Mouse (Mus musculus): Measurements from ENCODE around the gene Hhipl1. TPM values are rescaled to one million over a fixed set of nuclear protein-coding genes. Genes with fewer than 3 reads are reported as not detected.

The Hhipl1 gene
- polyA plus RNA-seq, 1 experiment from 2014 or later: 5.1 TPM

DNA sequence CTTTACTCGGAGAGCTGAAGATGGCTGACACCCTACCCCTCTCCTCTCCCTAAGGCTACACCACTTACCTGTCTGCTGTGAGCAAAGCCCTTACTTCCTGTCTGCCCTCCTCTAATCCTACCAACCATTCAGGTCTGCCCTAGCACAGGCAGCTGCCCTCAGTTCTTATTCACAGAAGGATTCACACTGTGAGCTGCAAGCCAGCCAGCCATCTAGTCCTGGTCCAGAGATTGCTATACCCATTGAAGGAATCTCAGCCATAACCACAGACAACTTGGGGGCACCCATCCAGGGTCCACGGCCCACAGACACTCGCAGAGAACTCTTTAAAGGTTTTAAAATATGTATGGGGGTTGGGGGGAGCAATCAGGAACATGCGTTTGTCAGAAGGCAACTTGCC lies 19.7 kb upstream of the Hhipl1 start:
- H3K4me3 ChIP-seq: no peak overlapping the region; the same call in 1 of the 2 replicates
- H3K4me1 ChIP-seq: peaks cover 37% of the 10 kb centered on the region
- no peak for DNase-seq (ENCODE audit: low spot score)
- H3K36me3 ChIP-seq: no peaks in the 10 kb centered on the region
- 77% methylated on average over 4 of the region's 4 CpGs for WGBS
- H3K27ac ChIP-seq (replicated peaks): peak overlapping the region; percentile 94
- 0 out of 2 replicates have a peak, but pooled peaks cover 3% of the 10 kb centered on the region for H3K9me3 ChIP-seq (replicated peaks)
- H3K27me3 ChIP-seq (ENCODE audit: low read depth, poor library complexity, severe bottlenecking): no peaks in the 10 kb centered on the region

DNA sequence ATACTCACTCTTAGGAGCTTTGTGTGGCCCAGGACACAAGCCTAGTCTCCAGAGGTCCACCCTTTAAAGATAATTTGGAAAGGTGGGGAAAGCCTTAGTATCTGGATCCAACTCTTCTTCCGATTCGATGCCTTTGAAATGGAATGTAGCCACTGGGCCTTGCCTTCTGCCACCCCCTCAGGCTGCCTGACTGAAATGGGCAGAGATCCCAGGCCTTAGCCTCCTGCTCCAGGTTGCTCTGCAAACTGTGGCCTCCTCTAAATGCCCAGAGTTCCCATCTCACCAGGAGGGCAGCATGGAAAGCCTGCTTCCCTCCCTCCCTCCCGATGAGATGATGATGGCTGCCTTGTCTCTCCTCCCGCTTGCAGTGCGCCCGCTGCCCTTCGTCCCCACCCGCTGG lies 19.1 kb upstream of the Hhipl1 start:
- no peaks in the 10 kb centered on the region for H3K27me3 ChIP-seq (ENCODE audit: low read depth, poor library complexity, severe bottlenecking)
- no peak overlapping the region for H3K4me3 ChIP-seq
- 93% methylated on average over 8 of the region's 8 CpGs for WGBS
- H3K9me3 ChIP-seq (replicated peaks): 0 out of 2 replicates have a peak, but pooled peaks cover 3% of the 10 kb centered on the region
- DNase-seq (ENCODE audit: low spot score): no peak
- peaks cover 44% of the 10 kb centered on the region for H3K4me1 ChIP-seq
- H3K27ac ChIP-seq (replicated peaks): no peak overlapping the region
- H3K36me3 ChIP-seq: no peaks in the 10 kb centered on the region

DNA sequence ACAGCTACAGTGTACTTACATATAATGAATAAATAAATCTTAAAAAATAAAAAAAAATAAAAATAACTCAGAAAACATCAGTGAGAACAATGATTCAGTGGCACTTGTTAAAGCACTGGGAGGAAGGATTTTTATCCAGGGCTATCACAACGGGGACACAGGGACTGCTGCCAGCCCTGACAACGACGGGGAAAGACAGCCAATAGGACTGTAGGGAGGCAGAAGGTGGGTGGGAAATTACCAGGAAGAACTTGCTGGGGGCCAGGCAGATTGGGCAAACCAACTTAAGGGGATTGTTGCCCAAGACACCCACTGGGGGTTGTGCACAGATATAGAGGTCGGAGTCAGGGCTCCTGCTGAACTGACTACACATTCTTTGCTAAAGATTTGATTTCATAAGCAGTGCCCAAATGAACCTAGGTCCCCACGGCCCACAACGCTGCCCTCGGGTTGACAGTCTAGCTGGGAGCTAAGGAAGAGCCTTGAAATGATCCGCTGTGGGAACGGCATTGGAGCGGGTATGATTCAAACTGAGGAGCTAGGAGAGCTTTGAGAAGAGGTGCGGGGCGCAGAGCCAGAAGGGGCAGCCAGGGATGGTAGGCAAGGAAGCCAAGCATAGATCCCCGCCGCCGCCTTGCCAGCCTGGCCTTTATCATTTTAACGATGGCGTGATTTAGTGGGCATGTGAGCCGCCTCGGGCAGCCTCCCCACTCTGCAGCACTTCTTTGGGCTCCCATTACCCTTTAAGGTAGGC lies 17.8 kb upstream of the Hhipl1 start:
- Histone ChIP-seq H3K27me3 (ENCODE audit: low read depth, poor library complexity, severe bottlenecking) (no peaks in the 10 kb centered on the region), H3K9me3 (replicated peaks) (0 out of 2 replicates have a peak, but pooled peaks cover 3% of the 10 kb centered on the region), H3K4me3 (no peak overlapping the region), H3K4me1 (peaks cover 57% of the 10 kb centered on the region), H3K27ac (replicated peaks) (peak overlapping the region; percentile 38; the same call in 1 of the 2 replicates), H3K36me3 (no peaks in the 10 kb centered on the region)
- no peak for DNase-seq (ENCODE audit: low spot score)
- 85% methylated on average over 19 of the region's 19 CpGs for WGBS

GRCm38 (mm10) chr12:108292419-108292818 lies 13.7 kb upstream of the Hhipl1 start:
- Histone ChIP-seq H3K4me1 (peaks cover 23% of the 10 kb centered on the region), H3K9me3 (replicated peaks) (0 out of 2 replicates have a peak, but pooled peaks cover 7% of the 10 kb centered on the region), H3K4me3 (peak overlapping the region; percentile 35), H3K27ac (replicated peaks) (peak overlapping the region; percentile 79), H3K36me3 (no peaks in the 10 kb centered on the region), H3K27me3 (ENCODE audit: low read depth, poor library complexity, severe bottlenecking) (no peaks in the 10 kb centered on the region)
- DNase-seq (ENCODE audit: low spot score): peak; percentile 66
- 6% methylated on average over 9 of the region's 9 CpGs for WGBS

- peak; percentile 83 for DNase-seq (ENCODE audit: low spot score)
- H3K4me1 ChIP-seq: peaks cover 23% of the 10 kb centered on the region
- H3K9me3 ChIP-seq (replicated peaks): 0 out of 2 replicates have a peak, but pooled peaks cover 6% of the 10 kb centered on the region
- peak overlapping the region; percentile 79 for H3K27ac ChIP-seq (replicated peaks)
- H3K27me3 ChIP-seq (ENCODE audit: low read depth, poor library complexity, severe bottlenecking): no peaks in the 10 kb centered on the region
- H3K36me3 ChIP-seq: no peaks in the 10 kb centered on the region
- peak overlapping the region; percentile 35 for H3K4me3 ChIP-seq
- 4% methylated on average over 8 of the region's 8 CpGs for WGBS
Measured at GRCm38 (mm10) chr12:108292957-108293356, 13.1 kb upstream of the Hhipl1 start.

DNA sequence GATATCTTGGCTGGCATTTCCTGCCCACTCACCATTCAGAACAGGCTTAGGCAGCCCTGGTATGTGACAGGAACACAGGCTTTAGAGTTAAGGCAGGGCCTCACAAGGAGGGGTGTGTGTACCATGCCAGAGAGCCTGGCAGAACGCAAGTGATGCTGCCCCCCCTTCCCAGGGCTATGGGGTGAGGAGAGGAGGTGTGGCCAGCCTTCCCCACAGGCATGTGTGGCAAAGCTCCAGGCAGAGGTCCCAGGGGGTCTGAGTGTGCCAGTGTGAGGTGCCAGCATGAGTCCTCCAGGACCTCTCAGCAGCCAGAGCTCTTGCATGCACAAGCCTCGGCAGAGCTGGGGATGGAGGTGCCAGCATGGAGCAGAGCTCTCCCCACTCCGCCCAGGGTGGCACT lies 11.4 kb upstream of the Hhipl1 start:
- WGBS: 79% methylated on average over 3 of the region's 3 CpGs
- H3K4me1 ChIP-seq: peaks cover 23% of the 10 kb centered on the region
- H3K4me3 ChIP-seq: no peak overlapping the region
- 0 out of 2 replicates have a peak, but pooled peaks cover 6% of the 10 kb centered on the region for H3K9me3 ChIP-seq (replicated peaks)
- DNase-seq (ENCODE audit: low spot score): no peak
- H3K27me3 ChIP-seq (ENCODE audit: low read depth, poor library complexity, severe bottlenecking): no peaks in the 10 kb centered on the region
- 0 out of 2 replicates have a peak overlapping the region, but pooled peaks have one; percentile 33 for H3K27ac ChIP-seq (replicated peaks)
- H3K36me3 ChIP-seq: no peaks in the 10 kb centered on the region

DNA sequence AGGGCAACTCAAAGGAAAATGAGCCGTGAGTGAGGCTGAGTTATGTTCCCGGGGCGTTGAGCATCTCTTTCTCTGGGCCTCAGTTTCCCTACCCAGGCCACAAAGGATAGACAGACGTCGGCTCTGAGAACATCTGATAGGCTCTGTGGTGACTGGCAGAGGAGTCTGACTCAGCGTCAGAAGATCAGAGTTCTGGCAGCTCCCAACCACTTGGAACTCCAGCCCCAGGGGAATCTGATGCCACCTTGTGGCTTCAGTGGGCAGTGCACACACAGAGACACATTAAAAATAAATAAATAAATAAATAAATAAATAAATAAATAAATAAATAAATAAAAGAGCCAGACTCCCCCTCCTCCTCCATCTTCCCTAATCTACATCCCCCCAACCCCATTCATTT lies 9.0 kb upstream of the Hhipl1 start:
- H3K4me3 ChIP-seq: no peak overlapping the region
- H3K9me3 ChIP-seq (replicated peaks): 0 out of 2 replicates have a peak, but pooled peaks cover 6% of the 10 kb centered on the region
- DNase-seq (ENCODE audit: low spot score): peak; percentile 19
- no peaks in the 10 kb centered on the region for H3K27me3 ChIP-seq (ENCODE audit: low read depth, poor library complexity, severe bottlenecking)
- no peaks in the 10 kb centered on the region for H3K36me3 ChIP-seq
- peaks cover 19% of the 10 kb centered on the region for H3K4me1 ChIP-seq
- WGBS: 84% methylated on average over 6 of the region's 6 CpGs
- H3K27ac ChIP-seq (replicated peaks): no peak overlapping the region; the same call in 1 of the 2 replicates

DNA sequence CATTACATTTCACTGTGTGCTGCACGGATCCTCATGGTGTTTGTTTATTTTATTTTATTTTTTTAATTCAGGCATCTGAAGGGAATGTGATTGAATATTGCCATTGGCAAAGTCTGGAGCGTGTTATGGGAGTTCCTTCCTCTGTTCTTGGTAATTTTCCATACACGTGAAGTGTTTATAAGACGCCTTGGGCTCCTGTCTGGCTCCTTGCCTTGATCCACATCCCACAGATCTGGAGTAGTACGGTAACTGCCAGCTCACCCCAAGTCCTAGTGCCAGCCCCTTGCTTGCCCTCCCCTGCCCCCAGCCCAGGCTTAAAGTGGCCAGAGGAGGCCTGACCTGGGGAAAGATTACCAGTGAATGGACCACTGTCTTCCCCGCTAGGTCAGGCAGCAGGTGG lies 5.1 kb upstream of the Hhipl1 start:
- no peak overlapping the region for H3K4me3 ChIP-seq
- no peaks in the 10 kb centered on the region for H3K36me3 ChIP-seq
- DNase-seq (ENCODE audit: low spot score): no peak
- H3K27me3 ChIP-seq (ENCODE audit: low read depth, poor library complexity, severe bottlenecking): peaks cover 23% of the 10 kb centered on the region
- 0 out of 2 replicates have a peak, but pooled peaks cover 6% of the 10 kb centered on the region for H3K9me3 ChIP-seq (replicated peaks)
- H3K27ac ChIP-seq (replicated peaks): peak overlapping the region; percentile 39; the same call in 1 of the 2 replicates
- H3K4me1 ChIP-seq: peaks cover 22% of the 10 kb centered on the region
- 79% methylated on average over 6 of the region's 6 CpGs for WGBS

- H3K36me3 ChIP-seq: no peaks in the 10 kb centered on the region
- WGBS: 59% methylated on average over 6 of the region's 6 CpGs
- peaks cover 51% of the 10 kb centered on the region for H3K4me1 ChIP-seq
- no peak overlapping the region for H3K4me3 ChIP-seq
- no peaks in the 10 kb centered on the region for H3K9me3 ChIP-seq (replicated peaks)
- H3K27me3 ChIP-seq (ENCODE audit: low read depth, poor library complexity, severe bottlenecking): peaks cover 47% of the 10 kb centered on the region
- H3K27ac ChIP-seq (replicated peaks): no peak overlapping the region
- no peak for DNase-seq (ENCODE audit: low spot score)
Measured at GRCm38 (mm10) chr12:108303778-108304365, 2.2 kb upstream of the Hhipl1 start.

- no peak overlapping the region for H3K27ac ChIP-seq (replicated peaks)
- no peaks in the 10 kb centered on the region for H3K36me3 ChIP-seq
- no peak overlapping the region for H3K4me3 ChIP-seq
- no peaks in the 10 kb centered on the region for H3K9me3 ChIP-seq (replicated peaks)
- WGBS: 77% methylated on average over 8 of the region's 8 CpGs
- H3K27me3 ChIP-seq (ENCODE audit: low read depth, poor library complexity, severe bottlenecking): peaks cover 48% of the 10 kb centered on the region
- peaks cover 64% of the 10 kb centered on the region for H3K4me1 ChIP-seq
- DNase-seq (ENCODE audit: low spot score): no peak
Measured at GRCm38 (mm10) chr12:108305172-108305571, 898 bp upstream of the Hhipl1 start.

- H3K9me3 ChIP-seq (replicated peaks): no peaks in the 10 kb centered on the region
Measured at GRCm38 (mm10) chr12:108307553-108307952, 1.5 kb downstream of the Hhipl1 start.

GRCm38 (mm10) chr12:108308363-108308856 lies 2.3 kb downstream of the Hhipl1 start:
- Histone ChIP-seq H3K4me1 (peaks cover 91% of the 10 kb centered on the region), H3K27ac (replicated peaks) (peak overlapping the region; percentile 7; the same call in 1 of the 2 replicates), H3K36me3 (peaks cover 7% of the 10 kb centered on the region), H3K9me3 (replicated peaks) (no peaks in the 10 kb centered on the region), H3K27me3 (ENCODE audit: low read depth, poor library complexity, severe bottlenecking) (peaks cover 48% of the 10 kb centered on the region), H3K4me3 (no peak overlapping the region)
- WGBS: 93% methylated on average over 16 of the region's 16 CpGs
- no peak for DNase-seq (ENCODE audit: low spot score)

More at GRCm38 (mm10) chr12:108307553-108307952, 1.5 kb downstream of the Hhipl1 start:
- Histone ChIP-seq H3K27ac (replicated peaks) (0 out of 2 replicates have a peak overlapping the region, but pooled peaks have one; percentile 39), H3K27me3 (ENCODE audit: low read depth, poor library complexity, severe bottlenecking) (peaks cover 48% of the 10 kb centered on the region), H3K4me3 (peak overlapping the region; percentile 63; the same call in 1 of the 2 replicates), H3K36me3 (peaks cover 7% of the 10 kb centered on the region), H3K4me1 (peaks cover 82% of the 10 kb centered on the region)
- WGBS: 22% methylated on average over 14 of the region's 14 CpGs
- peak; percentile 79 for DNase-seq (ENCODE audit: low spot score)

Data from midbrain, embryonic 10.5 days (tissue).